Mouse (Mus musculus): ENCODE results near the gene Camk2n1. TPM values are rescaled to one million over a fixed set of nuclear protein-coding genes. Genes with fewer than 3 reads are reported as not detected.

Camk2n1 gene
- polyA plus RNA-seq (2014; fragmentation: Nextera tagmentation; extraction: Ambion mirVana): 7.5 and 7.8 TPM in 2 replicates

DNA sequence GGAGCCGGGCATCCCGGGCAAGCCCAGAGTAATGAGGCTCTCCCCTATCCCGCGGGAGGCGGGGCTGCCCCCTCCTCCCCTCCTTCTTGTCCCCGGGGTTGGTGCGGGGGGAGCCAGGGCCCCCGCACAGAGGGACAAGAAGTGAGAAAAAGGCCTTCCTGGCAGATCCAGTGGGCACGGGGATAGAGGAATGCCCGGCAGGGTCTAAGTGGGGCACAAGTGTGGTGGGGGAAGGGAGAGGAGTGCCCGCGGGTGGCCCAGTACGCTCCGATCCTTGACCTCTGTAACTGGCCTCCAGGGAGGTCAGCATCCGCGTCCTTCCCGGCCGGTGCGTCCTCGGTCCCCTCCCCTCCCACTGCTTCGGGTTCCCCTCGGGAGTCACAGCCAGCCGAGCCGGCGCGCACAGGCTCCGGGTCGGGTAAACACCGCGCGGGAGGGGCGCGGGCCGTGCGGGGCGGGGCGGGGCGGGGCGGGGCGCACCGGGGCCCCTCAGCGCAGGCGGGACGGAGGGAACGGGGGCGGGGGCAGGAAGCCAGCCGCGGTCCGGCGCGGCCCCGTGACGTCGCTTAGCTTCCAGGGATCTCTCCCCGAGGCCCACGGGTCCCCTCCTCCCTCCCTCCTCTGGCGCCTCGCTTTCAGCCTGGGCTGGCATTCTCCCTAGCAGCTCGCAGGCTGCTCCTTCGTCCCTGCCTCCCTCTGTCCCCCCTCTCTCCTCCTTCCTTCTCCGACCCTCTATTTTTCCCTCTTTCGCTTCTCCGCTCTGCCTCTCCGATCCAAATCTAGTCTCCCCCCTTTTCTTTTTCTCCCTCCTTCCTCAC, at the start of gene Camk2n1:
Gene Camk2n1, plus strand, starts transcription at position 562 of the 818 bp plus-strand sequence.
- Histone ChIP-seq H3K36me3 (ENCODE audit: control insufficient read depth, insufficient read depth, low read length) (no peaks in the 10 kb centered on the region), H3K9me3 (replicated peaks; ENCODE audit: control insufficient read depth, low read length) (no peaks in the 10 kb centered on the region), H3K4me1 (ENCODE audit: control insufficient read depth, insufficient read depth, low read length) (peaks cover 16% of the 10 kb centered on the region), H3K9ac (ENCODE audit: low read length) (peak within 1 kb of the TSS; percentile 87), H3K27ac (ENCODE audit: low read depth, low read length) (peak within 1 kb of the TSS; percentile 91), H3K4me3 (ENCODE audit: low read depth, low read length) (peak within 1 kb of the TSS; percentile 76), H3K27me3 (replicated peaks; ENCODE audit: control insufficient read depth, insufficient read depth, low read length) (peaks cover 6% of the 10 kb centered on the region; the same call in 1 of the 2 replicates), H3K4me2 (ENCODE audit: low read length) (peak within 1 kb of the TSS; percentile 87)
- ATAC-seq: peak; percentile 72
- peak; percentile 81 for DNase-seq (ENCODE audit: low spot score)
- under 1% methylated on average over 40 of the region's 64 CpGs for WGBS

DNA sequence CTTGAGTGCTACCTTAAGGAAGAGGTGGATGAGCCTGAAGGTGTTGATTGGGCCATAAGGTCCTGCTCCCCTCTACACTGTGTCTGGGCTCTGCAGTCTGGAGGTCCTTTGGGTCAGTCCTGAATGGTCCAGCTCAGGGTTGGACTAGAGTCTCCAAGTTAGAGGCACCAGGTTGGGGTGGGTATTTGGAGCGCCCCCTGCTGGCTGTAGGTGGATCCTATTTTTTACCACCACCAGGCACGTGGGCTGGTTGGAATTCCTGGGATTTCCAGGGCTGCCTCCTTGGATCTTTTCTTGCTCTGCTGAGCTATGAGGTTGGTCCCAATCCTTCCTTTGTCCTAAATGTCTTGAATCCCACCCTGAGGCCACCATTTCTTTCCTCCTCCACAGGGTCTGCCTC, 49.3 kb upstream of the Camk2n1 start:
- Histone ChIP-seq H3K9ac (ENCODE audit: low read length) (no peak overlapping the region), H3K4me3 (ENCODE audit: low read depth, low read length) (no peak overlapping the region), H3K4me2 (ENCODE audit: low read length) (no peak overlapping the region), H3K4me1 (ENCODE audit: control insufficient read depth, insufficient read depth, low read length) (no peaks in the 10 kb centered on the region), H3K27me3 (replicated peaks; ENCODE audit: control insufficient read depth, insufficient read depth, low read length) (no peaks in the 10 kb centered on the region; the same call in 1 of the 2 replicates), H3K36me3 (ENCODE audit: control insufficient read depth, insufficient read depth, low read length) (no peaks in the 10 kb centered on the region), H3K27ac (ENCODE audit: low read depth, low read length) (no peak overlapping the region), H3K9me3 (replicated peaks; ENCODE audit: control insufficient read depth, low read length) (no peaks in the 10 kb centered on the region)
- WGBS: 4% methylated on average over 2 of the region's 2 CpGs
- no peak for DNase-seq (ENCODE audit: low spot score)
- ATAC-seq: no peak

DNA sequence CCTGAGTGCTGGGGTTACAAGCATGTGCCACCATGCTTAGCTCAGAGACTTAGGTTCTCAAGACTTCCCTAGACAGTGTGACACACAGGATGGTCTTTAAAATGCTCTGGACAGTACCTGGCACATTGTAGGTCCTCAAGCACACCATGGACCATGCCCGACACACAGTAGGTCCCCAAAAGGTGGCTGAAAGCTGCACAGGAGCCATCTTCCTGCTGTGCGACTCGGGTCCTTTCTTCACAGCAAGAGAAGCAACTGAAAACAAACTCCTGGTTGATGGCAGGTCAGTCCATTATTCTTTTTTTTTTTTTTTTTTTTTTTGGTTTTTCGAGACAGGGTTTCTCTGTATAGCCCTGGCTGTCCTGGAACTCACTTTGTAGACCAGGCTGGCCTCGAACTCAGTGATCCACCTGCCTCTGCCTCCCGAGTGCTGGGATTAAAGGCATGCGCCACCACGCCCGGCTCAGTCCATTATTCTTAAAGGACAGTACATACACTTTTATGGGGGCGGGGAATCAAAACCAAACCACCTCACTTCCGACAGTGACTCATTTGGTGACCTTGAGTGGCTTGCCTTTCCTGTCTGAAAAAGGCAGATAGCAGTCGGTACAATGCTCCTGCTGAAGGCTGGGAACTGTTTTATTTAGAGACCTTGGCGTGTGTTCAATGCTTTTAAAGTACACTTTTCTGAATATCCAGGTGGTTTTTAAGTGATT, 46.5 kb upstream of the Camk2n1 start:
- Histone ChIP-seq H3K9ac (ENCODE audit: low read length) (no peak overlapping the region), H3K27me3 (replicated peaks; ENCODE audit: control insufficient read depth, insufficient read depth, low read length) (no peaks in the 10 kb centered on the region; the same call in 1 of the 2 replicates), H3K4me3 (ENCODE audit: low read depth, low read length) (no peak overlapping the region), H3K9me3 (replicated peaks; ENCODE audit: control insufficient read depth, low read length) (no peaks in the 10 kb centered on the region), H3K4me1 (ENCODE audit: control insufficient read depth, insufficient read depth, low read length) (no peaks in the 10 kb centered on the region), H3K36me3 (ENCODE audit: control insufficient read depth, insufficient read depth, low read length) (no peaks in the 10 kb centered on the region), H3K27ac (ENCODE audit: low read depth, low read length) (no peak overlapping the region), H3K4me2 (ENCODE audit: low read length) (no peak overlapping the region)
- WGBS: 82% methylated on average over 12 of the region's 13 CpGs
- ATAC-seq (no peak), DNase-seq (ENCODE audit: low spot score) (no peak)

DNA sequence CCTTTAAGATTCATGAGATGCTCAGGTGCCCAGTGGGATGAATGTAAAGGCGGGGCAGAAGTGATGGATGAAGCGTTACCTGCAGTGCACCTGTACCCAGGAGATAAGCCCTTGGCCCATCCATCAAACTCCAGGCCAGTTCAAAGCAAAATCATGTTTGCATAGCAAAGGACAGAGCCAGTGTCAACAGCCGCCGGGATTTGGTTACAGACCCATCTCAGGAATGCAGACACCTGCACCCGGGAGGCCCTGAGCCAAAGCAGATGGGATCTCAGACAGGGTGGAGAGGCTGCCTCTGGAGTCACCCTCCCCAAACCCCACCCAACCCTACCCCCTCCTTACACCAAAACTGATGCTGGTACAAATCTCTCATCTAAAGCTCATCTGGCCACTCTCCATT, 43.1 kb upstream of the Camk2n1 start:
- Histone ChIP-seq H3K27ac (ENCODE audit: low read depth, low read length) (no peak overlapping the region), H3K36me3 (ENCODE audit: control insufficient read depth, insufficient read depth, low read length) (no peaks in the 10 kb centered on the region), H3K9ac (ENCODE audit: low read length) (no peak overlapping the region), H3K4me1 (ENCODE audit: control insufficient read depth, insufficient read depth, low read length) (no peaks in the 10 kb centered on the region), H3K4me3 (ENCODE audit: low read depth, low read length) (no peak overlapping the region), H3K9me3 (replicated peaks; ENCODE audit: control insufficient read depth, low read length) (no peaks in the 10 kb centered on the region), H3K27me3 (replicated peaks; ENCODE audit: control insufficient read depth, insufficient read depth, low read length) (no peaks in the 10 kb centered on the region), H3K4me2 (ENCODE audit: low read length) (no peak overlapping the region)
- WGBS: 19% methylated on average over 5 of the region's 5 CpGs
- no peak for DNase-seq (ENCODE audit: low spot score)
- ATAC-seq: no peak

DNA sequence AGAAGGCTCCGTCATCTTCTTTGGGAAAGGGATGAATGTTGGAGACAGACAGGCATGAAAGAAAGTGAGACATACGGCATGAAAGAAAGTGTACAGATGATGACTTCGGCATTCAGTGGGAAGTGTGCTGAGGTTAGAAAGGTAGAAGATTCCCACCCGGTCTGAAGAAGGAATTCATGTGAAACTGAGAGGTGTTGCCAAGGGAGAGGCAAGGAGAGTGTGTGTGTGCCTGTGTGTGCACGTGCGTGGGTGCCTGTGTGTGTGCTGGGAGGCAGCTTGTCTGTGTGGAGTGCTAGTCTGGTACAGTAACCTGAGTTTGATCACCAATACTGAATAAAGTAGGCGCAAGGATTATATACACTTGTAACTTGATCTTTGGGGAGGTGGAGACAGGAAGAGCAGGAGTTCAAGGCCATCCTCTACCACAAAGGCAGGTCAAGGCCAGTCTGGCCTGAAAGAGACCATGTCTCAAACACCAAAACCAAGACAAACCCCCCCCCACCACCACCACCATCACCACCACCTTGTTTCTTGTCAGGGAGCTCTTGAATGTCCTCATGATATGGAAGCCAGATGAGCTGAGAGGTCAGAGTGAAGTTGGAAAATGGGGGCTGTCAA, 42.5 kb upstream of the Camk2n1 start:
- no peak for ATAC-seq
- Histone ChIP-seq H3K4me2 (ENCODE audit: low read length) (no peak overlapping the region), H3K27me3 (replicated peaks; ENCODE audit: control insufficient read depth, insufficient read depth, low read length) (no peaks in the 10 kb centered on the region), H3K9ac (ENCODE audit: low read length) (no peak overlapping the region), H3K27ac (ENCODE audit: low read depth, low read length) (no peak overlapping the region), H3K4me1 (ENCODE audit: control insufficient read depth, insufficient read depth, low read length) (no peaks in the 10 kb centered on the region), H3K9me3 (replicated peaks; ENCODE audit: control insufficient read depth, low read length) (no peaks in the 10 kb centered on the region), H3K4me3 (ENCODE audit: low read depth, low read length) (no peak overlapping the region), H3K36me3 (ENCODE audit: control insufficient read depth, insufficient read depth, low read length) (no peaks in the 10 kb centered on the region)
- no peak for DNase-seq (ENCODE audit: low spot score)
- 62% methylated on average over 7 of the region's 7 CpGs for WGBS

DNA sequence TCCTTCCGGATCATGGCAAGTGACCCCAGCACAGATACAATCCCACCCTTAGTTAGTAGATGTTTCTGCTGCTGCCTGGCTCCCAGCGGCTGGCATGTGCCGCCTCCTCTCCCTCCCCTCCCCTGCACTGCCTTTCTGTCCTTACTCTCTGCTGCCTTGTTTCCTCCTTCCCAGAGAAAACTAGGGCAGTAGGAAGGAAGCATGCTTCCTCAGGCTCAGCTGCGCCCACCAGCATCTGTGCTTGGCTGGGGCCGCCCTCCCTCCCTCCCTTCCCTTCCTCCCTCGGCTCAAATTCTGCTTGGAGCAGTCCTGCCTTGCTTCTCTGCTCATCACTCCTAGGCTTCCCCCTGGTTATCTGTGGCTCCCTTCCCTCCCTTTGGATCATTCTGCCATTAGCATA, 39.4 kb upstream of the Camk2n1 start:
- Histone ChIP-seq H3K27ac (ENCODE audit: low read depth, low read length) (no peak overlapping the region), H3K36me3 (ENCODE audit: control insufficient read depth, insufficient read depth, low read length) (no peaks in the 10 kb centered on the region), H3K4me3 (ENCODE audit: low read depth, low read length) (no peak overlapping the region), H3K27me3 (replicated peaks; ENCODE audit: control insufficient read depth, insufficient read depth, low read length) (no peaks in the 10 kb centered on the region), H3K9ac (ENCODE audit: low read length) (no peak overlapping the region), H3K9me3 (replicated peaks; ENCODE audit: control insufficient read depth, low read length) (no peaks in the 10 kb centered on the region), H3K4me1 (ENCODE audit: control insufficient read depth, insufficient read depth, low read length) (peaks cover 3% of the 10 kb centered on the region; the same call in 1 of the 2 replicates), H3K4me2 (ENCODE audit: low read length) (no peak overlapping the region)
- 29% methylated on average over 5 of the region's 6 CpGs for WGBS
- DNase-seq (ENCODE audit: low spot score) (peak; percentile 24), ATAC-seq (no peak)

DNA sequence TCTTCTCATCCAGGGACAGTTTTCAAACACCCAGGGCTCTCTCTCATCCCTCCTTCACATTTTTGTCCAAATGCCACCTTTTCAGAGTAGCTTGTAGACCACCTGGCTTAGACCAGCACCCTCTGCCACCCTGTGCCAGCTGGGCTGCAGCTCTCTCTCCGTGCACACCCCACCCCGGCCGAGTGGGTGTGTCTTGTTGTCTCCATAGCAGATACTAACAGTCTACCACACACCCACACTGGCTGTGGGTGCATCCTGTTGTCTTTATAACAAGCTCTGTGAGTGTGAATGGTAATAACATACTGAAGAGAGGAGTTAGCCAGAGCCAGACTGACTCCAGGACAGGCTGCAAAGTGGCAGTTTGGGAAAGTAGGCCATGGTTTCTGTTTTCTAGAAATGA, 38.1 kb upstream of the Camk2n1 start:
- Histone ChIP-seq H3K36me3 (ENCODE audit: control insufficient read depth, insufficient read depth, low read length) (no peaks in the 10 kb centered on the region), H3K4me2 (ENCODE audit: low read length) (no peak overlapping the region), H3K9me3 (replicated peaks; ENCODE audit: control insufficient read depth, low read length) (no peaks in the 10 kb centered on the region), H3K27ac (ENCODE audit: low read depth, low read length) (no peak overlapping the region), H3K4me1 (ENCODE audit: control insufficient read depth, insufficient read depth, low read length) (peaks cover 3% of the 10 kb centered on the region; the same call in 1 of the 2 replicates), H3K9ac (ENCODE audit: low read length) (no peak overlapping the region), H3K4me3 (ENCODE audit: low read depth, low read length) (no peak overlapping the region), H3K27me3 (replicated peaks; ENCODE audit: control insufficient read depth, insufficient read depth, low read length) (no peaks in the 10 kb centered on the region)
- DNase-seq (ENCODE audit: low spot score) (no peak), ATAC-seq (no peak)
- WGBS: 82% methylated on average over 3 of the region's 3 CpGs

DNA sequence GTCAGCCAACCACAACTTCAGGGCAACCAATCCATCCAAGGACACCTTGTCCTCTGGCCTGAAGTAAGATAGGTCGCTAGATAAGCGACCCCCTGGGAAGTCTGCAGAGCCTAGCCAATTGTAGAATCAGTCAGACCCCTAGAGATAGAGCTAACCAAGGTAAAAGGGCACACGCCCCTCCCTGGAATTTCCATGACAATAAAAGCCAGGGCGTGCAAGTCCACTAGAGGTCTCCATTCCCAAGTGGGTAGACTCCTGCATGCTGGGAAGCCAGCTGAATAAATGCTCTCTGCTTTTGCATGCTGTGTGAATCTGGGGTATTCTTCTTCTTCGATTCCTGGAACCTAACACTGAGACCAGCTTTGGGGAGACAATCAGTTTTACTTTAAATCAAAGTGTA, 37.7 kb upstream of the Camk2n1 start:
- Histone ChIP-seq H3K27ac (ENCODE audit: low read depth, low read length) (no peak overlapping the region), H3K4me2 (ENCODE audit: low read length) (no peak overlapping the region), H3K4me3 (ENCODE audit: low read depth, low read length) (no peak overlapping the region), H3K27me3 (replicated peaks; ENCODE audit: control insufficient read depth, insufficient read depth, low read length) (no peaks in the 10 kb centered on the region), H3K9me3 (replicated peaks; ENCODE audit: control insufficient read depth, low read length) (no peaks in the 10 kb centered on the region), H3K4me1 (ENCODE audit: control insufficient read depth, insufficient read depth, low read length) (peaks cover 3% of the 10 kb centered on the region; the same call in 1 of the 2 replicates), H3K9ac (ENCODE audit: low read length) (no peak overlapping the region), H3K36me3 (ENCODE audit: control insufficient read depth, insufficient read depth, low read length) (no peaks in the 10 kb centered on the region)
- WGBS: 53% methylated on average over 5 of the region's 5 CpGs
- ATAC-seq (no peak), DNase-seq (ENCODE audit: low spot score) (no peak)

Data from forebrain, embryonic 14.5 days (tissue).